Mouse (Mus musculus) embryonic fibroblast, embryonic 13.5 days (primary cell): ENCODE results near the gene Olfr44. TPM values are rescaled to one million over a fixed set of nuclear protein-coding genes. Genes with fewer than 3 reads are reported as not detected.

Experiments used
- H3K27ac ChIP-seq: 2 replicates; pipeline ENCODE4 v1.5.1; 2012; ENCODE audit warnings: low read length, control low read depth, inconsistent platforms; ENCODE audit not compliant: insufficient read depth
- H3K4me1 ChIP-seq: 2 replicates; pipeline ENCODE4 v1.6.1; 2011; ENCODE audit warnings: low read length; ENCODE audit not compliant: control insufficient read depth, insufficient read depth
- H3K4me3 ChIP-seq: 2 replicates; pipeline ENCODE4 v1.5.1; 2011; ENCODE audit warnings: mild to moderate bottlenecking, control low read depth, low read length; ENCODE audit not compliant: insufficient read depth
- CTCF ChIP-seq: IDR thresholded peaks from 2 replicates; pipeline ENCODE4 v1.5.1; 2011; ENCODE audit warnings: mild to moderate bottlenecking, control low read depth, low read length, moderate library complexity, borderline replicate concordance; ENCODE audit not compliant: insufficient read depth
- POLR2A ChIP-seq: IDR thresholded peaks from 2 replicates; pipeline ENCODE4 v1.6.1; 2011; ENCODE audit warnings: low read depth, mild to moderate bottlenecking, control low read depth, low read length, moderate library complexity
- polyA plus RNA-seq: library from polyadenylated mRNA; stranded (reverse); fragments of >200 nt; gene quantifications from 2 replicates; pipeline ENCODE4 v1.2.4, GENCODE M21; 2011; ENCODE audit warnings: low read depth; ENCODE audit not compliant: missing spikeins, insufficient read length

Gene Olfr44
- polyA plus RNA-seq = not detected in 2 replicates

DNA sequence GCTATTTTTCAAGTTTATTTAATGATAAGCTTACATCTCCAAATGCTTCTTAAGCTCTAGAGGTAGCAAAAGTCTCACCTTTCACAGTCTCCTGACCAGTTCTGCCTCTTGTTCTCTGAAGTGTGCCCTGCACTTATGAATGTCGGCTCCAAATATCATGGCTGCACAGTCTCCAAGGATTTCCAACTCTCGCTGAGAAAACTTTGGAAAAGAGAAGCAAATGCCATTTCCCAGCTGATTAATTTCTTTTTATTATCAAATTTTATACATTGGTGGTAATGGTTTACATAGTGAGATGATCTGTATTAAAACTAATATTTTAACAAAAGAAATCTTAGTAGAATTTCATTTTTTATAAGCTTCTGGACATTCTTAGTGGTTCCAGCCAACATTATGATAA is at the start of gene Olfr44:
TSS of gene Olfr44 (minus strand) at position 101 of the 400 bp plus-strand sequence.
- TF ChIP-seq POLR2A (no peak), CTCF (no peak)

DNA sequence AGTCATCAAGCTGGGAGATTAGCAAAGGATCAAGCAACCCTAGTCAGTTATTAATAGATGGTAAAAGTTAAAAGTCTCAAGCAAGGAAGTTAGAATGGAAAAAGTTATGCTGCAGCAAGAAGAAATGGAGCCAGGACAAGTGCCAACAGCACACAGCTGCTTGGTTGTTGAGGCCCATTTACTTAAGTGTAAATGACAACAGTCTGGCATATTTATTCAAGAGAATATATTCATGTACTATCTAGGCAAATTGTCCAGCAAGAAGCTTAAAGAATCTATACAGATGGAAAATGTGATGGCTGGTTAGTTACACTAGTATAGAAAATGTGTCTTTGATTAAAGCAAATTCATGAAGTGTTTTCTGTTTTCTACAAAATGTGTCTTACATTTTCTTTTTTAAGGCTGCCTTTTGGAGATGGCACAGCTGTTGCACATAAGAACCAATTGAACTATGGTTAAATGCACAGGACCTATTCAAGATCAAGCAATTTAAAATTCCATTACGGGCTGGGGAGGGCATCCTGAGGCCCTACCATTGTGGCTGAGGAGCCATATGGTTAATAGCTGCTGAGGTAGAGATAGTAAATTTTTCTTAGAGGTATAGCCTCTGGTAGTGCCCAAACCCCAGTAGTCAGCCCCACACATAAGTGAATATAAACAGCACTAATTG is 30.0 kb upstream of the Olfr44 start:
- H3K4me3 ChIP-seq = no peak overlapping the region
- no peaks in the 10 kb centered on the region for H3K4me1 ChIP-seq
- no peak for TF ChIP-seq POLR2A
- TF ChIP-seq CTCF = no peak
- no peak overlapping the region for H3K27ac ChIP-seq

More for the DNA sequence above, at the start of gene Olfr44:
- no peaks in the 10 kb centered on the region for H3K4me1 ChIP-seq
- no peak within 1 kb of the TSS for H3K27ac ChIP-seq
- H3K4me3 ChIP-seq = no peak within 1 kb of the TSS

DNA sequence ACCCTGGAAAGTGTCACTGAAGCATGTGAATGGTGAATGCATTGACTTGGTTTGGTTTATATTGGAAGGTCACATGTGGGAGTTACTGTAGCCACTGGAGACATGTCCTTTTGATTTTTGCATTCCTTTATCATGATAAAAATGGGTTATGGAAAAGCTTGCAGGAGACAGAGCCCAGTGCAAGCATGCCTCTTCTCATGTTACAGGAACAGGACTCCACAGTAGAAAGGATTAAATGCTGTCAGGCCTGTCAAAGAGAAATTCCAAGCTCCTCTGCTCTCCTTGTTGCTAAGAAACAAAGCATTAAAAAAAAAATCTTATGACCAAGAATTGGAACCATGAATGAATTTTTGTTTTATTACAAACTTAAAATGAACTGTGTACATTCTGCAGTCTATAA is 24.8 kb upstream of the Olfr44 start:
- peak overlapping the region; percentile 78 for H3K27ac ChIP-seq
- TF ChIP-seq CTCF (no peak), POLR2A (no peak)
- no peak overlapping the region for H3K4me3 ChIP-seq
- peaks cover 4% of the 10 kb centered on the region for H3K4me1 ChIP-seq

DNA sequence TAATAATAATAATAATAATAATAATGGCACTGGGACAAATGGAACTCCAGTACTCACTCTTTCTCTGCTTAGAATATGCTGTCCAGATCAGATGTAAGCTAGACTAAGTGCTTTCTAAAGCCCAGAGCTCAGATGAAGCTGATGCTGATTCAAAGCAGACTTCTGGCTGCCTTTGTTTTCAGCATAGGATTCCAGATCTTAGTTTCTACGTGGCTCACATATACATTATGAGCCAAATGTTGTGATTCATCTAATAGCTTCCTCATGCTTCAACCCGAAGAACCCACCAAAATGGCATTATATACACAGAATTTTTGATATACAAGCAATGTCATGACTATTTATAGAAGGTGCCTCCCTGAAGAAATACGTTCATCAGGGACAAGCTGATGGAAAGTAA is 21.7 kb upstream of the Olfr44 start, which contains the start of gene Olfr957:
TSS of gene Olfr957 (minus strand) at position 279 of the 400 bp plus-strand sequence.
- Histone ChIP-seq H3K27ac (peak within 1 kb of the TSS; percentile 40), H3K4me3 (no peak within 1 kb of the TSS), H3K4me1 (peaks cover 4% of the 10 kb centered on the region)
- TF ChIP-seq CTCF = no peak
- no peak for TF ChIP-seq POLR2A

DNA sequence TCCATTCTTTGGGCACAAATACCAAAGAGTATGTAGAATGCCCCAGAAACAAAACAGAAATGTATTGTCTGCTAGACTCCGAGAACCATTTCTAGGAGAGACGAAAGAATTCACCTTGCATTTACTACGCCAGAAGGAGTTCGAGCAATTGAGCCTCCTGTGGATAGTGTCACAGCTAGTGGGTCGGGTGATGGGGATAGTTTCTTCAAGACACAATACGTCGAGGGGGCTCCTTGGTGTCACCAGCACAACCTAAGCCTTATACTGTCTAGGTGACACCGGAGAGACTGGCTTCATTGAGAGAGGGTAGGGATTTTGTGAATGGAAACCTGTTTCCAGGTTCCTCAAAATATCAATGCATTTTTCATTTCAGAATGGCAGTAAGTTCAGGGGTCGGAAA is 15.6 kb upstream of the Olfr44 start:
- TF ChIP-seq POLR2A (no peak), CTCF (no peak)
- Histone ChIP-seq H3K4me3 (no peak overlapping the region), H3K27ac (no peak overlapping the region), H3K4me1 (no peaks in the 10 kb centered on the region)

DNA sequence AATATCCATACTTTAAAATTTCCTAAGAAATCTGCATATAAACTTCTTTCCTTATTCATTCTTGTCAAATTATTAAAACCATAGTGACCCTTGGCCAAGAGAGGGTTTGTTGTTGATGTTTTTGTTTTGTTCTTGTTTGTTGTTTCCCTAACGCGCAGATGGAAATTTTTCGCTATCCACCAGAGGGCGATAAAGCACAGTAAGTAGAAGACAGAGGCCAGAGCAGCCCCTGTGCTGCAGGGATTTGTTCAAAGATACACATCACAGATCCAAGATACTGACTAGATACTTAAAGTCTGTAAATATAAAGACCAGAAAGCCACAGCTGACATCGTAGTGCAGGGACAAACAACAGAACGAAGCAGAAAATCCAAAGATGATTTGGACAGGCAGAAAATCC is 15.2 kb upstream of the Olfr44 start:
- Histone ChIP-seq H3K4me1 (no peaks in the 10 kb centered on the region), H3K27ac (no peak overlapping the region), H3K4me3 (no peak overlapping the region)
- no peak for TF ChIP-seq CTCF

DNA sequence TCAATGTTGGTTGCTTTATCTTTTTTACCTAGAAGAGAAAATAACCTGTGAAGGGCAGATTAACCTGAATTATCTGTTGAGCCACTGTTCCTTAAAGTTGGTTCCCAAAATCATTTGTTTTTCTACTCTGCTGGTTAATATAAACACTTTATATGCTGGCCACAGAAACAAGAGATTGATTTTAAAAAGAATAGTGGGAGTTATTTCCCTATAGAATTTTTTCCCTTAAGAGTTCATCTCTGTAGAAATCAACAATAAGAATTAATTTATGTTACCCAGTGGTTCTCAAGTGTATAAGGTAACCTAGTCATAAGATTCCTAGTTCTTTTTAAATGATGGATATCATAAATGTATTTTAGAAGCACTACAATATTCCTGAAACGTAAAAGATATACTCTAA is 22.0 kb downstream of the Olfr44 start, which contains the start of gene Olfr955:
TSS of gene Olfr955 (minus strand) at position 101 of the 400 bp plus-strand sequence.
- Histone ChIP-seq H3K4me3 (no peak within 1 kb of the TSS), H3K4me1 (no peaks in the 10 kb centered on the region), H3K27ac (no peak within 1 kb of the TSS)
- TF ChIP-seq CTCF (no peak), POLR2A (no peak)

DNA sequence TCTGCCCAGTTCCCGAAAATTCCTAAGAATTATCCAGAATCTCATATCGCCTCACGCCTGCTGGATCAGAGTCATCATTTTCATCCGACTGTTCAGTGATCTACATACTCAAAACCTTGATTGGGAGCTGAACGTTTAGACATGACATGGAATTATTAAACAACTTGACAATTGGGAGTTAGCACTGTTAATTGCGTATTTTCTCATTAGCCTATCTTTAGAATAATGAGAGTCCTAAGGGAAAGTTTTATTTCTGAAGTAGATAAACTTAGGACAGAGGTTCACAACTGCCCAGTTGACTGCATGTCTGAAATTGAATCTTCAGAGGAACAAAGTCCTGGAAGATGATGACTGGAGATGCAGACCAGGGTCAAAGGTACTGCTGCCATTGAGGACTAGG is 37.4 kb downstream of the Olfr44 start, which contains the start of gene Olfr954:
TSS of gene Olfr954 (plus strand) at position 301 of the 400 bp plus-strand sequence.
- TF ChIP-seq POLR2A (no peak), CTCF (no peak)
- Histone ChIP-seq H3K4me3 (no peak within 1 kb of the TSS), H3K27ac (no peak within 1 kb of the TSS), H3K4me1 (no peaks in the 10 kb centered on the region)

Other genes with a start within 250 kb of the Olfr44 start
- gene Olfr1537, start 244.0 kb downstream of the Olfr44 start, polyA plus RNA-seq = not detected in 2 replicates
- not detected in 2 replicates for gene Olfr945, start 217.2 kb downstream of the Olfr44 start, polyA plus RNA-seq
- not detected in 2 replicates for gene Olfr948, start 167.9 kb downstream of the Olfr44 start, polyA plus RNA-seq
- gene Olfr951, start 106.6 kb downstream of the Olfr44 start, polyA plus RNA-seq = not detected in 2 replicates
- not detected in 2 replicates for gene Olfr952, start 66.8 kb downstream of the Olfr44 start, polyA plus RNA-seq
- gene Olfr954, start 37.3 kb downstream of the Olfr44 start, polyA plus RNA-seq = not detected in 2 replicates
- gene Olfr955, start 22.1 kb downstream of the Olfr44 start, polyA plus RNA-seq = not detected in 2 replicates
- not detected in 2 replicates for gene Olfr957, start 21.8 kb upstream of the Olfr44 start, polyA plus RNA-seq
- not detected in 2 replicates for gene Olfr958, start 60.1 kb upstream of the Olfr44 start, polyA plus RNA-seq
- gene Olfr959, start 81.6 kb upstream of the Olfr44 start, polyA plus RNA-seq = not detected in 2 replicates
- 27.0 and 64.8 TPM in 2 replicates for gene AW551984, start 110.4 kb upstream of the Olfr44 start, polyA plus RNA-seq
- gene Olfr148, start 116.7 kb upstream of the Olfr44 start, polyA plus RNA-seq = not detected in 2 replicates
- not detected in 2 replicates for gene Olfr960, start 127.4 kb upstream of the Olfr44 start, polyA plus RNA-seq
- not detected in 2 replicates for gene Olfr961, start 151.1 kb upstream of the Olfr44 start, polyA plus RNA-seq
- not detected in 2 replicates for gene Olfr963, start 173.2 kb upstream of the Olfr44 start, polyA plus RNA-seq
- gene Olfr149, start 213.1 kb upstream of the Olfr44 start, polyA plus RNA-seq = not detected in 2 replicates
- not detected in 2 replicates for gene Olfr965, start 217.4 kb upstream of the Olfr44 start, polyA plus RNA-seq
- not detected in 2 replicates for gene Olfr150, start 237.0 kb upstream of the Olfr44 start, polyA plus RNA-seq